Mouse (Mus musculus): ENCODE results near the gene Defb36. TPM values are rescaled to one million over a fixed set of nuclear protein-coding genes. Genes with fewer than 3 reads are reported as not detected.
A peak's percentile ranks its signal among the peaks of the same experiment; 100 is the strongest.

Defb36 gene
- polyA plus RNA-seq, 1 experiment from 2014 or later = not detected

- Histone ChIP-seq H3K27ac (peak overlapping the region; percentile 95; the same call in 1 of the 2 replicates), H3K36me3 (replicated peaks) (no peaks in the 10 kb centered on the region), H3K4me2 (no peak overlapping the region), H3K4me1 (peaks cover 29% of the 10 kb centered on the region), H3K9me3 (no peaks in the 10 kb centered on the region), H3K27me3 (replicated peaks) (no peaks in the 10 kb centered on the region), H3K9ac (no peak overlapping the region), H3K4me3 (no peak overlapping the region)
- no peak for ATAC-seq (replicated peaks)
- WGBS = 79% methylated on average over 10 of the region's 10 CpGs
Observed at GRCm38 (mm10) chr2:152652901-152653620, 48.9 kb downstream of the Defb36 start.

GRCm38 (mm10) chr2:152653874-152654715 is 50.0 kb downstream of the Defb36 start:
- 26% methylated on average over 14 of the region's 14 CpGs for WGBS
- Histone ChIP-seq H3K4me1 (peaks cover 29% of the 10 kb centered on the region), H3K9me3 (no peaks in the 10 kb centered on the region), H3K4me2 (peak overlapping the region; percentile 46), H3K27me3 (replicated peaks) (no peaks in the 10 kb centered on the region), H3K9ac (peak overlapping the region; percentile 35; the same call in 1 of the 2 replicates), H3K27ac (peak overlapping the region; percentile 95), H3K36me3 (replicated peaks) (no peaks in the 10 kb centered on the region), H3K4me3 (peak overlapping the region; percentile 16; the same call in 1 of the 2 replicates)
- peak; percentile 96 for ATAC-seq (replicated peaks)

GRCm38 (mm10) chr2:152657398-152657797 is 53.3 kb downstream of the Defb36 start:
- WGBS = 68% methylated on average over 10 of the region's 10 CpGs
- ATAC-seq (replicated peaks) = no peak

GRCm38 (mm10) chr2:152661163-152661562 is 57.0 kb downstream of the Defb36 start:
- Histone ChIP-seq H3K27me3 (replicated peaks) (no peaks in the 10 kb centered on the region), H3K4me2 (no peak overlapping the region), H3K9ac (no peak overlapping the region), H3K4me1 (no peaks in the 10 kb centered on the region), H3K27ac (no peak overlapping the region), H3K36me3 (replicated peaks) (no peaks in the 10 kb centered on the region), H3K4me3 (no peak overlapping the region), H3K9me3 (no peaks in the 10 kb centered on the region)
- WGBS = 79% methylated on average over 6 of the region's 6 CpGs
- no peak for ATAC-seq (replicated peaks)

More at GRCm38 (mm10) chr2:152657398-152657797, 53.3 kb downstream of the Defb36 start:
- no peak overlapping the region for H3K4me2 ChIP-seq
- H3K4me1 ChIP-seq = peaks cover 29% of the 10 kb centered on the region
- no peak overlapping the region for H3K4me3 ChIP-seq
- no peaks in the 10 kb centered on the region for H3K9me3 ChIP-seq
- no peaks in the 10 kb centered on the region for H3K27me3 ChIP-seq (replicated peaks)
- H3K27ac ChIP-seq = no peak overlapping the region
- no peaks in the 10 kb centered on the region for H3K36me3 ChIP-seq (replicated peaks)
- H3K9ac ChIP-seq = no peak overlapping the region

Other genes with a start within 250 kb of the Defb36 start
- 49.4 and 51.0 TPM in 2 replicates for gene Nrsn2, start 227.7 kb upstream of the Defb36 start, polyA plus RNA-seq (2015; fragmentation: Nextera tagmentation; extraction: Ambion mirVana)
- gene Sox12, start 206.3 kb upstream of the Defb36 start, polyA plus RNA-seq (2015; fragmentation: Nextera tagmentation; extraction: Ambion mirVana) = 15.4 and 17.0 TPM in 2 replicates
- 18.0 and 20.2 TPM in 2 replicates for gene Zcchc3, start 189.3 kb upstream of the Defb36 start, polyA plus RNA-seq (2015; fragmentation: Nextera tagmentation; extraction: Ambion mirVana)
- gene 6820408C15Rik, start 188.7 kb upstream of the Defb36 start, polyA plus RNA-seq (2015; fragmentation: Nextera tagmentation; extraction: Ambion mirVana) = 1.9 and 2.5 TPM in 2 replicates
- not detected in 2 replicates for gene Defb23, start 139.7 kb upstream of the Defb36 start, polyA plus RNA-seq (2015; fragmentation: Nextera tagmentation; extraction: Ambion mirVana)
- not detected in 2 replicates for gene Defb20, start 127.3 kb upstream of the Defb36 start, polyA plus RNA-seq (2015; fragmentation: Nextera tagmentation; extraction: Ambion mirVana)
- gene Defb22, start 114.2 kb upstream of the Defb36 start, polyA plus RNA-seq (2015; fragmentation: Nextera tagmentation; extraction: Ambion mirVana) = not detected in 2 replicates
- gene Defb26, start 92.6 kb upstream of the Defb36 start, polyA plus RNA-seq (2015; fragmentation: Nextera tagmentation; extraction: Ambion mirVana) = not detected in 2 replicates
- gene Defb28, start 86.1 kb upstream of the Defb36 start, polyA plus RNA-seq (2015; fragmentation: Nextera tagmentation; extraction: Ambion mirVana) = not detected in 2 replicates
- not detected in 2 replicates for gene Defb29, start 64.2 kb upstream of the Defb36 start, polyA plus RNA-seq (2015; fragmentation: Nextera tagmentation; extraction: Ambion mirVana)
- gene Gm17416, start 35.0 kb upstream of the Defb36 start, polyA plus RNA-seq (2015; fragmentation: Nextera tagmentation; extraction: Ambion mirVana) = not detected in 2 replicates
- not detected in 2 replicates for gene Defb21, start 31.6 kb upstream of the Defb36 start, polyA plus RNA-seq (2015; fragmentation: Nextera tagmentation; extraction: Ambion mirVana)
- not detected in 2 replicates for gene Defb19, start 24.0 kb upstream of the Defb36 start, polyA plus RNA-seq (2015; fragmentation: Nextera tagmentation; extraction: Ambion mirVana)
- gene Defb45, start 4.9 kb upstream of the Defb36 start, polyA plus RNA-seq (2015; fragmentation: Nextera tagmentation; extraction: Ambion mirVana) = not detected in 2 replicates
- gene Defb25, start 18.7 kb downstream of the Defb36 start, polyA plus RNA-seq (2015; fragmentation: Nextera tagmentation; extraction: Ambion mirVana) = not detected in 2 replicates
- gene Rem1, start 22.6 kb downstream of the Defb36 start, polyA plus RNA-seq (2015; fragmentation: Nextera tagmentation; extraction: Ambion mirVana) = 0.30 and 0.40 TPM in 2 replicates
- gene H13, start 65.1 kb downstream of the Defb36 start, polyA plus RNA-seq (2015; fragmentation: Nextera tagmentation; extraction: Ambion mirVana) = 178 and 186 TPM in 2 replicates
- gene Mcts2, start 82.7 kb downstream of the Defb36 start, polyA plus RNA-seq (2015; fragmentation: Nextera tagmentation; extraction: Ambion mirVana) = 33.7 and 34.3 TPM in 2 replicates
- gene Id1, start 131.9 kb downstream of the Defb36 start, polyA plus RNA-seq (2015; fragmentation: Nextera tagmentation; extraction: Ambion mirVana) = 30.7 and 33.7 TPM in 2 replicates
- 5.2 and 6.4 TPM in 2 replicates for gene Cox4i2, start 149.8 kb downstream of the Defb36 start, polyA plus RNA-seq (2015; fragmentation: Nextera tagmentation; extraction: Ambion mirVana)
- 195 and 197 TPM in 2 replicates for gene Bcl2l1, start 227.4 kb downstream of the Defb36 start, polyA plus RNA-seq (2015; fragmentation: Nextera tagmentation; extraction: Ambion mirVana)
- 12.9 and 14.6 TPM in 2 replicates for gene Tpx2, start 243.6 kb downstream of the Defb36 start, polyA plus RNA-seq (2015; fragmentation: Nextera tagmentation; extraction: Ambion mirVana)